Mouse (Mus musculus) lung, postnatal 0 days (tissue): ENCODE measurements at regions not wholly inside any gene's neighbourhood (a gene's known extent, or its start where the extent isn't known, plus 50 kb on each side); places are given as distances from the start of the nearest gene placed in this dataset.

Source experiments
- ATAC-seq: fragments of 200-750 bp; cut with Nextera tagmentation; 2 replicates; pipeline ENCODE4 v1.8.0; 2017; ENCODE audit warnings: moderate library complexity
- DNase-seq: peaks from one replicate; pipeline ENCODE4 v3.0.0-alpha.2; 2016; ENCODE audit warnings: low spot score
- H3K27ac ChIP-seq: fragments of 300-500 bp; sonication (generic); 2 replicates; pipeline ENCODE4 v1.5.1; 2014; ENCODE audit warnings: antibody characterized with exemption, mild to moderate bottlenecking, low read length, mixed read lengths
- H3K27me3 ChIP-seq: fragments of 300-500 bp; sonication (generic); replicated peaks from 2 replicates; pipeline ENCODE4 v1.6.1; 2014; ENCODE audit warnings: low read length, mixed read lengths; ENCODE audit not compliant: insufficient read depth
- H3K36me3 ChIP-seq: fragments of 300-500 bp; sonication (generic); 2 replicates; pipeline ENCODE4 v1.6.1; 2014; ENCODE audit warnings: low read length, mixed read lengths; ENCODE audit not compliant: insufficient read depth
- H3K4me1 ChIP-seq: fragments of 300-500 bp; sonication (generic); 2 replicates; pipeline ENCODE4 v1.6.1; 2014; ENCODE audit warnings: antibody characterized with exemption, low read depth, low read length, mixed read lengths; ENCODE audit not compliant: insufficient read depth
- H3K4me2 ChIP-seq: fragments of 300-500 bp; sonication (generic); replicated peaks from 2 replicates; pipeline ENCODE4 v1.6.1; 2014; ENCODE audit warnings: low read depth, mild to moderate bottlenecking, low read length, moderate library complexity, mixed read lengths
- H3K4me3 ChIP-seq: fragments of 300-500 bp; sonication (generic); 2 replicates; pipeline ENCODE4 v1.5.1; 2014; ENCODE audit warnings: low read depth, low read length
- H3K9ac ChIP-seq: fragments of 300-500 bp; sonication (generic); replicated peaks from 2 replicates; pipeline ENCODE4 v1.6.1; 2014; ENCODE audit warnings: low read depth, mild to moderate bottlenecking
- H3K9me3 ChIP-seq: fragments of 300-500 bp; sonication (generic); 2 replicates; pipeline ENCODE4 v1.6.1; 2016; ENCODE audit warnings: low read length, mixed read lengths
- CTCF ChIP-seq: IDR thresholded peaks from 2 replicates; pipeline ENCODE4 v1.5.1; 2016; ENCODE audit warnings: antibody characterized with exemption, mild to moderate bottlenecking
- EP300 ChIP-seq: IDR thresholded peaks from 2 replicates; pipeline ENCODE4 v1.6.1; 2016; ENCODE audit warnings: antibody characterized with exemption, mild to moderate bottlenecking, control low read depth
- WGBS: fragments of 180-500 bp; shearing (Covaris S2); extraction: QIAGEN DNeasy Blood & Tissue Kit; methylation state at CpG from one replicate; pipeline ENCODE4 v1.1.7; 2014; 5-methylcytosine and 5-hydroxymethylcytosine counted together

GRCm38 (mm10) chr13:51908514-51908913 lies 62.0 kb downstream of the Gadd45g start:
- Histone ChIP-seq H3K9ac (no peak overlapping the region), H3K4me3 (no peak overlapping the region), H3K4me2 (no peak overlapping the region), H3K9me3 (no peaks in the 10 kb centered on the region), H3K27ac (peak overlapping the region; percentile 51; the same call in 1 of the 2 replicates), H3K27me3 (no peaks in the 10 kb centered on the region), H3K4me1 (peaks cover 13% of the 10 kb centered on the region), H3K36me3 (no peaks in the 10 kb centered on the region)
- DNase-seq (no peak), ATAC-seq (no peak)
- WGBS: 59% methylated on average over 7 of the region's 7 CpGs
- TF ChIP-seq CTCF (no peak), EP300 (no peak)

GRCm38 (mm10) chr13:51911296-51911998 lies 65.0 kb downstream of the Gadd45g start:
- WGBS: 33% methylated on average over 17 of the region's 17 CpGs
- H3K4me3 ChIP-seq: no peak overlapping the region
- H3K36me3 ChIP-seq: no peaks in the 10 kb centered on the region
- H3K9me3 ChIP-seq: no peaks in the 10 kb centered on the region
- ATAC-seq (peak; percentile 90), DNase-seq (peak; percentile 89)
- H3K27me3 ChIP-seq: no peaks in the 10 kb centered on the region
- H3K4me1 ChIP-seq: no peaks in the 10 kb centered on the region
- no peak for TF ChIP-seq CTCF
- peak; percentile 95 for TF ChIP-seq EP300
- H3K9ac ChIP-seq: no peak overlapping the region
- peak overlapping the region; percentile 33 for H3K27ac ChIP-seq
- no peak overlapping the region for H3K4me2 ChIP-seq

- ATAC-seq: no peak
- Histone ChIP-seq H3K4me2 (no peak overlapping the region), H3K36me3 (no peaks in the 10 kb centered on the region), H3K27ac (peak overlapping the region; percentile 33), H3K4me3 (no peak overlapping the region), H3K4me1 (no peaks in the 10 kb centered on the region), H3K9me3 (no peaks in the 10 kb centered on the region), H3K27me3 (no peaks in the 10 kb centered on the region), H3K9ac (no peak overlapping the region)
- TF ChIP-seq EP300 (no peak), CTCF (no peak)
- WGBS: 66% methylated on average over 5 of the region's 5 CpGs
- no peak for DNase-seq
Measured at GRCm38 (mm10) chr13:51912477-51912876, 66.0 kb downstream of the Gadd45g start.

DNA sequence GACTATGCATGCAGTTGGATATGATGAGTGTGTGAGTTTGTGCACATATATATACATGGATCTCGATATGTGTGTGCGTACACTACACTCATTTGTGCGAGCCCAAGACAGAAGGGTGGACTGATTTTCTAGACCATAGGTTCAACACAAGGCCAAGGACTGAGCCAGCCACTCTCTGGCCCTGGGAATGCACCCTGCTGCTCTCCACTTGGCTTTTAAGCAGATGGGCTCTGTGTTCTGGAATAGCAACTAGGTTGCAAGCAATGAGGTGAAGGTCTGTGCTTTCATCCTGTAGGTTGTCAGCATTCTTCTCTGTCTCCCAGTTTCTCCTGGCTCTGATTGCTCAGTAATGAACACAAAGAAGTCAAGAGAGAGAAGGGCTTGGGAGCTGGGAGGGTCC lies 66.5 kb downstream of the Gadd45g start:
- Histone ChIP-seq H3K4me2 (no peak overlapping the region), H3K27me3 (no peaks in the 10 kb centered on the region), H3K27ac (no peak overlapping the region), H3K4me3 (no peak overlapping the region), H3K36me3 (no peaks in the 10 kb centered on the region), H3K9ac (no peak overlapping the region), H3K4me1 (no peaks in the 10 kb centered on the region), H3K9me3 (no peaks in the 10 kb centered on the region)
- ATAC-seq (no peak), DNase-seq (no peak)
- TF ChIP-seq CTCF (no peak), EP300 (no peak)
- WGBS: 80% methylated on average over 3 of the region's 3 CpGs

DNA sequence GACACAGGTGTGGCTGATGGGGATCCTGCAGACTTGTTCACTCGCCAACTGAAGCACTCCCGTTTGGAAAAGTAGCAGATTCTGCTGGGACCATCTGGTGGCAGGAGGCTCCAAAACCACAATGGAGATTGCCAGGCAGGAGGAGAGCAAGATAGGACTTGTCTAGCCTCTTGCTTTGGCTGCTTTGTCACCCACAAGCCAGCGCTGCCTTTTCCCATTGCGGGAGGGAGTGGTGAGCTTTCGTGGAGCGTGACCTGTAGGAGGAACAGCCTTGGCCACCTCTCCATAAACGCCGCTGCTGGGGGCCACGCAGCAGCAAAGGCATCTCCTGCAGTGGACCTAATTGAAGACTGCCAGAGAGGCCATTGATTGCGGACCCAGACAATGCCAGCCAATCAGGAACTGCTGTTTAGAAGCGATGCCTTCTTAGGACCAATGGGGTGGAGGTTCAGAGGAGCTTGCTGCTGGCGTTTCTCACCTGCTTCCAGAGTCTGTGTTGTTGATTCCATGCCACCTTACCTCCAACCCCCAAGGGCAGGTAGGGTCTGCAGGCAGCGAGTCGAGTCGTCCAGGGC lies 70.3 kb downstream of the Gadd45g start:
- Histone ChIP-seq H3K4me2 (no peak overlapping the region), H3K36me3 (no peaks in the 10 kb centered on the region), H3K9me3 (no peaks in the 10 kb centered on the region), H3K27ac (no peak overlapping the region), H3K4me3 (no peak overlapping the region), H3K9ac (no peak overlapping the region), H3K4me1 (0 out of 2 replicates have a peak, but pooled peaks cover 2% of the 10 kb centered on the region), H3K27me3 (no peaks in the 10 kb centered on the region)
- no peak for TF ChIP-seq CTCF
- no peak for TF ChIP-seq EP300
- ATAC-seq (no peak), DNase-seq (no peak)
- 68% methylated on average over 15 of the region's 15 CpGs for whole genome bisulfite sequencing

GRCm38 (mm10) chr13:51917658-51918057 lies 71.2 kb downstream of the Gadd45g start:
- Histone ChIP-seq H3K27ac (no peak overlapping the region), H3K9ac (no peak overlapping the region), H3K36me3 (no peaks in the 10 kb centered on the region), H3K4me3 (no peak overlapping the region), H3K27me3 (no peaks in the 10 kb centered on the region), H3K4me1 (0 out of 2 replicates have a peak, but pooled peaks cover 2% of the 10 kb centered on the region), H3K4me2 (no peak overlapping the region), H3K9me3 (no peaks in the 10 kb centered on the region)
- DNase-seq (no peak), ATAC-seq (no peak)
- WGBS: 69% methylated on average over 7 of the region's 7 CpGs
- TF ChIP-seq EP300 (no peak), CTCF (no peak)
